In the genomic region with DNA sequence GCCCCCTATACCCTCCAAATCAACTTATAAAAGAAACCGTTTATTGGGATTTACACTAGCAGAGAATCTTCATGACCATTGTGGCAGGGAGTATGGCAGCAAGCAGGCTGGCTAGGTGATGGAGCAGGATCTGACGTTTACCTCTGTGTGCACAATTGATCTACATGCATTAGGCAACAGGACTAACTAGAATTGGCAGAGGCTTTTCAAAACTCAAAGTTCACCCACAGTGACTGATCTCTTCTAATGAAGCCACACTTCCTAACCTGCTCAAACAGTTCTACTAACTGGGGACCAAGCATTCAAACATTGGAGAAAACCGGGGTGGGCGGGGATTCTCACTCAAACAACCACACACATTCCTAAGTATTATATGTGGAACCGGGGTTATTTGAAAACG, we compare ENCODE assay signal across 23 mouse cellular contexts.
A peak's percentile ranks its signal among the peaks of the same experiment; 100 is the strongest.
DNase-seq lines count a peak whose midpoint lies in the region; ATAC-seq and TF ChIP-seq lines count a peak whose summit lies in the region.
"Had no signal": no experiment of that assay in that cellular context is flagged by ENCODE, and none has a peak within 500 bp of the region (broad histone marks: within the 10 kb centered on the region; RNA-seq: fewer than 3 reads in every experiment).

No protein-coding gene starts in this region.

- 57% methylated on average over 6 of the region's 6 CpGs for WGBS in liver, embryonic 12.5 days (ENCODE audit: insufficient replicate concordance)
- 50% methylated on average over 6 of the region's 6 CpGs for WGBS in liver, embryonic 14.5 days (ENCODE audit: insufficient replicate concordance)
- 55% methylated on average over 6 of the region's 6 CpGs for WGBS in liver, embryonic 16.5 days (ENCODE audit: insufficient replicate concordance)

- TF ChIP-seq EP300 in liver, embryonic 14.5 days (IDR thresholded peaks at IDR 0.05; ENCODE audit: low read depth) = no peak

- TF ChIP-seq CTCF in liver, embryonic 14.5 days (IDR thresholded peaks at IDR 0.05; ENCODE audit: low read depth) = no peak

- no peaks in the 10 kb centered on the region for H3K4me1 ChIP-seq in liver, embryonic 12.5 days
- no peaks in the 10 kb centered on the region for H3K4me1 ChIP-seq in liver, embryonic 14.5 days (replicated peaks; ENCODE audit: control insufficient read depth in 2 of 2, insufficient read depth in 2 of 2, low read length in 1 of 2)
- no peaks in the 10 kb centered on the region for H3K4me1 ChIP-seq in liver, embryonic 16.5 days (ENCODE audit: control insufficient read depth, low read depth, low read length)
- H3K4me1 ChIP-seq: embryonic facial prominence, embryonic 13.5 days; embryonic facial prominence, embryonic 15.5 days; forebrain, embryonic 10.5 days; forebrain, embryonic 12.5 days had no signal

- no peak overlapping the region for H3K9ac ChIP-seq in liver, embryonic 12.5 days
- H3K9ac ChIP-seq in liver, embryonic 14.5 days (replicated peaks) = no peak overlapping the region
- no peak overlapping the region for H3K9ac ChIP-seq in liver, embryonic 16.5 days (ENCODE audit: low read depth, low read length)
- H3K9ac ChIP-seq: embryonic facial prominence, embryonic 13.5 days; embryonic facial prominence, embryonic 15.5 days; forebrain, embryonic 12.5 days had no signal

- no peaks in the 10 kb centered on the region for H3K36me3 ChIP-seq in liver, embryonic 12.5 days
- no peaks in the 10 kb centered on the region for H3K36me3 ChIP-seq in liver, embryonic 14.5 days (replicated peaks; ENCODE audit: control insufficient read depth, insufficient read depth, low read depth)
- no peaks in the 10 kb centered on the region for H3K36me3 ChIP-seq in liver, embryonic 16.5 days (ENCODE audit: control insufficient read depth, insufficient read depth)
- H3K36me3 ChIP-seq: embryonic facial prominence, embryonic 13.5 days; embryonic facial prominence, embryonic 15.5 days; forebrain, embryonic 10.5 days; forebrain, embryonic 12.5 days had no signal

- no peaks in the 10 kb centered on the region for H3K9me3 ChIP-seq in liver, embryonic 12.5 days (replicated peaks)
- H3K9me3 ChIP-seq in liver, embryonic 14.5 days (ENCODE audit: control insufficient read depth, low read length) = no peaks in the 10 kb centered on the region
- H3K9me3 ChIP-seq in liver, embryonic 16.5 days (replicated peaks; ENCODE audit: control insufficient read depth, low read length) = no peaks in the 10 kb centered on the region
- H3K9me3 ChIP-seq: embryonic facial prominence, embryonic 13.5 days; embryonic facial prominence, embryonic 15.5 days; forebrain, embryonic 10.5 days; forebrain, embryonic 12.5 days had no signal

- ATAC-seq in liver, embryonic 12.5 days = 0 out of 2 replicates have a peak, but pooled peaks have one; percentile 60
- ATAC-seq in liver, embryonic 14.5 days (ENCODE audit: insufficient read depth) = 0 out of 2 replicates have a peak, but pooled peaks have one; percentile 11
- ATAC-seq in liver, embryonic 16.5 days (ENCODE audit: low read depth) = peak; percentile 79
- no peak for ATAC-seq in frontal cortex, adult (ENCODE audit: low TSS enrichment)
- no peak for ATAC-seq in activated CD4-positive, CD25-positive, alpha-beta regulatory T cell, adult 4 months
- ATAC-seq: forebrain, embryonic 14.5 days; forebrain, embryonic 16.5 days had no signal

- no peaks in the 10 kb centered on the region for H3K27me3 ChIP-seq in liver, embryonic 12.5 days (replicated peaks)
- H3K27me3 ChIP-seq in liver, embryonic 14.5 days (ENCODE audit: control insufficient read depth, insufficient read depth, low read length) = no peaks in the 10 kb centered on the region
- no peaks in the 10 kb centered on the region for H3K27me3 ChIP-seq in liver, embryonic 16.5 days (ENCODE audit: control insufficient read depth, insufficient read depth, low read depth, low read length)
- H3K27me3 ChIP-seq: embryonic facial prominence, embryonic 13.5 days; embryonic facial prominence, embryonic 15.5 days; forebrain, embryonic 12.5 days had no signal

- H3K4me2 ChIP-seq in liver, embryonic 12.5 days = no peak overlapping the region
- H3K4me2 ChIP-seq in liver, embryonic 14.5 days (ENCODE audit: low read depth) = no peak overlapping the region
- H3K4me2 ChIP-seq in liver, embryonic 16.5 days (ENCODE audit: low read depth, low read length) = no peak overlapping the region
- H3K4me2 ChIP-seq: embryonic facial prominence, embryonic 13.5 days; embryonic facial prominence, embryonic 15.5 days; forebrain, embryonic 12.5 days had no signal

- no peak overlapping the region for H3K27ac ChIP-seq in liver, embryonic 12.5 days
- no peak overlapping the region for H3K27ac ChIP-seq in liver, embryonic 14.5 days
- no peak overlapping the region for H3K27ac ChIP-seq in liver, embryonic 16.5 days (ENCODE audit: low read length)
- H3K27ac ChIP-seq: embryonic facial prominence, embryonic 13.5 days; embryonic facial prominence, embryonic 15.5 days; forebrain, embryonic 10.5 days; forebrain, embryonic 12.5 days had no signal

- no peak overlapping the region for H3K4me3 ChIP-seq in liver, embryonic 12.5 days
- H3K4me3 ChIP-seq in liver, embryonic 14.5 days (ENCODE audit: insufficient read depth in 1 of 2, low read depth in 2 of 2, low read length in 2 of 2) = no peak overlapping the region
- no peak overlapping the region for H3K4me3 ChIP-seq in liver, embryonic 16.5 days (ENCODE audit: low read depth, low read length)
- H3K4me3 ChIP-seq: embryonic facial prominence, embryonic 13.5 days; embryonic facial prominence, embryonic 15.5 days; erythroblast, embryonic 14.5 days; forebrain, embryonic 10.5 days; forebrain, embryonic 12.5 days had no signal

- no peak for DNase-seq in liver
- peak in 1 of 3 experiments; percentile 0 for DNase-seq in liver, embryonic 14.5 days (ENCODE audit: low read depth in 3 of 3, low spot score in 3 of 3)
- no peak for DNase-seq in heart, adult 18-20 months
- DNase-seq: adrenal gland, adult 8-10 months; adrenal gland, postnatal 14 days; adrenal gland, postnatal 36 days; cerebellum, adult 11-12 months; cerebellum, adult 2 months; cerebellum, adult 9-10 months; cerebellum, postnatal 14 days; cerebellum, postnatal 36 days; embryo, embryonic 11 days had no signal

Comparison
In these comparisons a context has a peak if more than half of its experiments do, and no peak if none do; other contexts are left out.
1. ATAC-seq: peak in liver, embryonic 12.5 days (single experiment), liver, embryonic 14.5 days (single experiment) and liver, embryonic 16.5 days (single experiment); none in frontal cortex, adult (single experiment) and activated CD4-positive, CD25-positive, alpha-beta regulatory T cell, adult 4 months (single experiment).